Mouse (Mus musculus): ENCODE measurements around the gene Kmt2e.

DNA sequence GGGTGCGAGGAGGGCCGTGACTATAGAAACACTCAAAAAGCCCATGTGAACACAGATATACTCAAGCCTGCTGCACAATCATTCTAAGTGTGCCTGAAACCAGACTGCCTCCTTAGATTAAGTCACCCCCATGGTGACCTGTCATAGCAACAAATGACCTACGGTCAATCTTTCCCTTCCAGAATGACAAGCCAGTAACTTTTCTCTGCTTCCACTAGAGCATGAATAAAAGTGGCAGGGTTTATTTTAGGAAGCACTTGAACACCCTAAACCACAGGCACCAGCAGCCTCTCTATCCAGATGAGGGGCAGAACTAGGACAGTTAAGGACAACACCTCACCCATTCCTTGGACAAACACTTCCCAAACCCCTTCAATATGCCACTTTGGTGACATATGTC is 85.4 kb downstream of the Kmt2e start:
- TF ChIP-seq CTCF (IDR thresholded peaks at IDR 0.05; ENCODE audit: extremely low read depth, insufficient read depth, low read length) (no peak), POLR2A (IDR thresholded peaks at IDR 0.05; ENCODE audit: extremely low read depth, insufficient read depth, low read length) (no peak)
